In genomic region chr14:46787454-46787786, GRCm38 (mm10) we compare ENCODE assay signal across 8 mouse cellular contexts. TPM values are rescaled to one million over a fixed set of nuclear protein-coding genes. Genes with fewer than 3 reads are reported as not detected.
DNase-seq lines count a peak whose midpoint lies in the region; ATAC-seq and TF ChIP-seq lines count a peak whose summit lies in the region.

No protein-coding gene starts in this region.

- WGBS in limb, embryonic 14.5 days: under 1% methylated on average over 11 of the region's 11 CpGs
- WGBS in stomach, postnatal 0 days: under 1% methylated on average over 11 of the region's 11 CpGs

- peak; percentile 15 for DNase-seq in gastrocnemius, adult 18-20 months (ENCODE audit: low spot score)
- no peak for DNase-seq in gastrocnemius, postnatal 36 days
- DNase-seq in limb, embryonic 14.5 days (ENCODE audit: low spot score): no peak
- no peak for DNase-seq in stomach, postnatal 0 days (ENCODE audit: low spot score)
- no peak for DNase-seq in adrenal gland, adult 2 months
- no peak for DNase-seq in left cerebral cortex, postnatal 4 days

- no peaks in the 10 kb centered on the region for H3K27me3 ChIP-seq in C2C12 (ENCODE audit: control insufficient read depth, insufficient read depth, insufficient read length)
- H3K27me3 ChIP-seq in limb, embryonic 14.5 days (ENCODE audit: control insufficient read depth, insufficient read depth, low read length): no peaks in the 10 kb centered on the region
- no peaks in the 10 kb centered on the region for H3K27me3 ChIP-seq in stomach, postnatal 0 days (ENCODE audit: control insufficient read depth, insufficient read depth, low read length)

- no peak for TF ChIP-seq POLR2A in embryonic fibroblast, embryonic 13.5 days (IDR thresholded peaks at IDR 0.05; ENCODE audit: low read depth, low read length)
- TF ChIP-seq POLR2A in limb, embryonic 14.5 days (IDR thresholded peaks at IDR 0.05; ENCODE audit: borderline replicate concordance, extremely low read depth, insufficient read depth, insufficient read length): no peak

- peak overlapping the region; percentile 98 for H3K9ac ChIP-seq in limb, embryonic 14.5 days (ENCODE audit: low read depth, low read length, severe bottlenecking)
- peak overlapping the region; percentile 98 for H3K9ac ChIP-seq in stomach, postnatal 0 days (ENCODE audit: low read length)

- H3K36me3 ChIP-seq in C2C12 (ENCODE audit: control insufficient read depth, insufficient read depth): peaks cover 28% of the 10 kb centered on the region
- peaks cover 12% of the 10 kb centered on the region for H3K36me3 ChIP-seq in limb, embryonic 14.5 days (ENCODE audit: control insufficient read depth, insufficient read depth, low read length)
- H3K36me3 ChIP-seq in stomach, postnatal 0 days (ENCODE audit: control insufficient read depth, insufficient read depth, low read length): no peaks in the 10 kb centered on the region

- peaks cover 51% of the 10 kb centered on the region for H3K79me3 ChIP-seq in C2C12 (ENCODE audit: low read depth)

- H3K79me2 ChIP-seq in C2C12 (ENCODE audit: control insufficient read depth, insufficient read depth): peaks cover 58% of the 10 kb centered on the region

- no peaks in the 10 kb centered on the region for H3K9me3 ChIP-seq in limb, embryonic 14.5 days (ENCODE audit: control insufficient read depth, low read length)
- no peaks in the 10 kb centered on the region for H3K9me3 ChIP-seq in stomach, postnatal 0 days (ENCODE audit: control insufficient read depth, low read length)

- peak overlapping the region; percentile 71 for H3K4me3 ChIP-seq in C2C12 (ENCODE audit: insufficient read depth, poor library complexity, severe bottlenecking)
- peak overlapping the region; percentile 99 for H3K4me3 ChIP-seq in embryonic fibroblast, embryonic 13.5 days (ENCODE audit: insufficient read depth, low read length)
- peak overlapping the region; percentile 97 for H3K4me3 ChIP-seq in limb, embryonic 14.5 days (replicated peaks; ENCODE audit: low read length)
- H3K4me3 ChIP-seq in stomach, postnatal 0 days (ENCODE audit: low read depth, low read length): peak overlapping the region; percentile 98

- peak overlapping the region; percentile 46 for H3K4me2 ChIP-seq in limb, embryonic 14.5 days (replicated peaks; ENCODE audit: low read depth, low read length, severe bottlenecking)
- peak overlapping the region; percentile 69 for H3K4me2 ChIP-seq in stomach, postnatal 0 days (replicated peaks; ENCODE audit: low read depth)

- intact Hi-C loops in gastrocnemius, postnatal 36 days (cut with DNase I): no loop called here
- intact Hi-C loops in left cerebral cortex, postnatal 4 days (cut with DNase I): no loop called here

- peak overlapping the region; percentile 82 for H3ac ChIP-seq in C2C12 (ENCODE audit: control insufficient read depth, insufficient read length, low read depth)

- peak; percentile 39; the same call in 1 of the 2 replicates for ATAC-seq in limb, embryonic 14.5 days (ENCODE audit: low FRiP score, low read depth)
- ATAC-seq in stomach, postnatal 0 days (ENCODE audit: low FRiP score, low TSS enrichment): no peak

- H3K27ac ChIP-seq in embryonic fibroblast, embryonic 13.5 days (ENCODE audit: insufficient read depth, low read length): peak overlapping the region; percentile 94
- peak overlapping the region; percentile 99 for H3K27ac ChIP-seq in limb, embryonic 14.5 days (replicated peaks; ENCODE audit: low read depth, low read length)
- H3K27ac ChIP-seq in stomach, postnatal 0 days (replicated peaks): peak overlapping the region; percentile 98

- no peak for TF ChIP-seq EP300 in stomach, postnatal 0 days (optimal IDR thresholded peaks at IDR 0.05)

- no peak for TF ChIP-seq CTCF in C2C12 (IDR thresholded peaks at IDR 0.05; ENCODE audit: control insufficient read depth, insufficient read depth, insufficient read length)
- no peak for TF ChIP-seq CTCF in embryonic fibroblast, embryonic 13.5 days (IDR thresholded peaks at IDR 0.05; ENCODE audit: borderline replicate concordance, insufficient read depth, low read length)
- 0 out of 2 replicates have a peak, but pooled peaks have one; percentile 2 for TF ChIP-seq CTCF in stomach, postnatal 0 days (IDR thresholded peaks at IDR 0.05; ENCODE audit: low read depth)

- H3K4me1 ChIP-seq in embryonic fibroblast, embryonic 13.5 days (ENCODE audit: control insufficient read depth, insufficient read depth, low read length): peaks cover 5% of the 10 kb centered on the region; the same call in 1 of the 2 replicates
- peaks cover 25% of the 10 kb centered on the region for H3K4me1 ChIP-seq in limb, embryonic 14.5 days (ENCODE audit: control insufficient read depth, insufficient read depth, low read length)
- no peaks in the 10 kb centered on the region for H3K4me1 ChIP-seq in stomach, postnatal 0 days (replicated peaks; ENCODE audit: control insufficient read depth, insufficient read depth)

TF ChIP-seq in C2C12, 6 proteins besides CTCF, POLR2A, EP300 and RAD21:
- no peak for TF ChIP-seq MAX (IDR thresholded peaks at IDR 0.05)
- no peak for TF ChIP-seq FOSL1 (IDR thresholded peaks at IDR 0.05; ENCODE audit: insufficient read depth, low read length, poor library complexity, severe bottlenecking)
- no peak for TF ChIP-seq USF1 (IDR thresholded peaks at IDR 0.05; ENCODE audit: low read depth)
- TF ChIP-seq CEBPB (IDR thresholded peaks at IDR 0.05; ENCODE audit: low read depth): no peak
- TF ChIP-seq MYOG (IDR thresholded peaks at IDR 0.05; ENCODE audit: control insufficient read depth, extremely low read depth, insufficient read length): no peak
- no peak for TF ChIP-seq MYOD1 (IDR thresholded peaks at IDR 0.05; ENCODE audit: control insufficient read depth, insufficient read length, low read depth)

RNA-seq across cellular contexts. Expression of gene Cnih1, which starts 0.8 kb away (rescaled TPM):
- total RNA-seq in gastrocnemius, adult 18-20 months (2021): 10 to 100 TPM; 55.0 to 57.3 TPM
- total RNA-seq in gastrocnemius, postnatal 36 days (2021): 10 to 100 TPM; 49.2 to 54.3 TPM
- 87.1 TPM for polyA plus RNA-seq in C2C12 (2012; fragmentation: generic; extraction: Trizol)
- polyA plus RNA-seq in embryonic fibroblast, embryonic 13.5 days (2011; ENCODE audit: insufficient read length, low read depth, missing spikeins): 259 and 293 TPM in 2 replicates
- 104 and 120 TPM in 2 replicates for polyA plus RNA-seq in limb, embryonic 14.5 days (2012; rRNA removed)
- 202 and 208 TPM in 2 replicates for polyA plus RNA-seq in limb, embryonic 14.5 days (2014; fragmentation: Nextera tagmentation; extraction: Ambion mirVana)
- 135 and 141 TPM in 2 replicates for polyA plus RNA-seq in stomach, postnatal 0 days (2015; fragmentation: Nextera tagmentation; extraction: Ambion mirVana)
- total RNA-seq in adrenal gland, adult 2 months (2021): 100 to 1,000 TPM; 116 to 121 TPM
- 163 and 178 TPM in 2 replicates for polyA plus RNA-seq in adrenal gland, adult 2 months (2012; rRNA removed)
- 10 to 100 TPM; 70.9 to 72.6 TPM for total RNA-seq in left cerebral cortex, postnatal 4 days (2021)

RNA-seq across cellular contexts. Expression of gene Cdkn3, which starts 27.1 kb away (rescaled TPM):
- total RNA-seq in gastrocnemius, adult 18-20 months (2021): not detected
- under 1 TPM; 0.30 to 0.59 TPM for total RNA-seq in gastrocnemius, postnatal 36 days (2021)
- 18.2 TPM for polyA plus RNA-seq in C2C12 (2012; fragmentation: generic; extraction: Trizol)
- 16.5 and 27.5 TPM in 2 replicates for polyA plus RNA-seq in embryonic fibroblast, embryonic 13.5 days (2011; ENCODE audit: insufficient read length, low read depth, missing spikeins)
- 22.2 and 23.4 TPM in 2 replicates for polyA plus RNA-seq in limb, embryonic 14.5 days (2012; rRNA removed)
- polyA plus RNA-seq in limb, embryonic 14.5 days (2014; fragmentation: Nextera tagmentation; extraction: Ambion mirVana): 44.4 and 46.6 TPM in 2 replicates
- polyA plus RNA-seq in stomach, postnatal 0 days (2015; fragmentation: Nextera tagmentation; extraction: Ambion mirVana): 25.0 and 30.3 TPM in 2 replicates
- 1 to 10 TPM; 1.2 to 2.1 TPM for total RNA-seq in adrenal gland, adult 2 months (2021)
- 0.20 TPM in 1 of 2 replicates, not detected in the other for polyA plus RNA-seq in adrenal gland, adult 2 months (2012; rRNA removed)
- 1 to 10 TPM; 3.0 to 5.1 TPM for total RNA-seq in left cerebral cortex, postnatal 4 days (2021)

RNA-seq across cellular contexts. Expression of gene Gmfb, which starts 34.6 kb away (rescaled TPM):
- 10 to 100 TPM; 17.3 to 18.1 TPM for total RNA-seq in gastrocnemius, adult 18-20 months (2021)
- 10 to 100 TPM; 16.2 to 18.5 TPM for total RNA-seq in gastrocnemius, postnatal 36 days (2021)
- polyA plus RNA-seq in C2C12 (2012; fragmentation: generic; extraction: Trizol): 19.4 TPM
- 83.0 and 87.9 TPM in 2 replicates for polyA plus RNA-seq in embryonic fibroblast, embryonic 13.5 days (2011; ENCODE audit: insufficient read length, low read depth, missing spikeins)
- polyA plus RNA-seq in limb, embryonic 14.5 days (2012; rRNA removed): 42.3 and 45.3 TPM in 2 replicates
- polyA plus RNA-seq in limb, embryonic 14.5 days (2014; fragmentation: Nextera tagmentation; extraction: Ambion mirVana): 82.1 and 83.9 TPM in 2 replicates
- polyA plus RNA-seq in stomach, postnatal 0 days (2015; fragmentation: Nextera tagmentation; extraction: Ambion mirVana): 38.4 and 40.4 TPM in 2 replicates
- total RNA-seq in adrenal gland, adult 2 months (2021): 100 to 1,000 TPM in 1 of 2 experiments, 10 to 100 TPM in 1; 85.9 to 132 TPM
- polyA plus RNA-seq in adrenal gland, adult 2 months (2012; rRNA removed): 3.2 and 3.7 TPM in 2 replicates
- 100 to 1,000 TPM; 132 to 135 TPM for total RNA-seq in left cerebral cortex, postnatal 4 days (2021)

RNA-seq across cellular contexts. Expression of gene Cgrrf1, which starts 44.5 kb away (rescaled TPM):
- total RNA-seq in gastrocnemius, adult 18-20 months (2021): 10 to 100 TPM; 48.2 to 52.4 TPM
- total RNA-seq in gastrocnemius, postnatal 36 days (2021): 10 to 100 TPM; 41.2 to 48.1 TPM
- 28.7 TPM for polyA plus RNA-seq in C2C12 (2012; fragmentation: generic; extraction: Trizol)
- polyA plus RNA-seq in embryonic fibroblast, embryonic 13.5 days (2011; ENCODE audit: insufficient read length, low read depth, missing spikeins): 29.6 and 34.5 TPM in 2 replicates
- 17.2 and 19.5 TPM in 2 replicates for polyA plus RNA-seq in limb, embryonic 14.5 days (2012; rRNA removed)
- polyA plus RNA-seq in limb, embryonic 14.5 days (2014; fragmentation: Nextera tagmentation; extraction: Ambion mirVana): 25.2 and 26.7 TPM in 2 replicates
- polyA plus RNA-seq in stomach, postnatal 0 days (2015; fragmentation: Nextera tagmentation; extraction: Ambion mirVana): 28.6 and 28.7 TPM in 2 replicates
- total RNA-seq in adrenal gland, adult 2 months (2021): 10 to 100 TPM; 46.7 to 50.5 TPM
- 16.4 and 16.9 TPM in 2 replicates for polyA plus RNA-seq in adrenal gland, adult 2 months (2012; rRNA removed)
- 1 to 10 TPM; 6.3 TPM for total RNA-seq in left cerebral cortex, postnatal 4 days (2021)

Comparison
In these comparisons a context has a peak if more than half of its experiments do, and no peak if none do; other contexts are left out.
1. RNA of gene Cdkn3, which starts 27.1 kb away (polyA plus RNA-seq): 22.2 to 46.6 TPM in limb, embryonic 14.5 days, 25.0 to 30.3 TPM in stomach, postnatal 0 days, 16.5 to 27.5 TPM in embryonic fibroblast, embryonic 13.5 days and 18.2 TPM in C2C12 (single experiment); 0.20 TPM in adrenal gland, adult 2 months; every median in the first group is over 10 times any median in the second.
2. Peak in every context shown above with its lines, with median percentiles within 50 percentile points of each other: H3K4me3 ChIP-seq and H3K27ac ChIP-seq.